Mouse (Mus musculus) spleen, embryonic (tissue): ENCODE results near the gene Slc35e1.

Experiments
- CTCF ChIA-PET: fragments of 350-600 bp; sonication (Branson Sonifier 250); formaldehyde crosslinking; loops from one replicate; lab custom pipeline; 2022; lab: Charles Lee

Slc35e1 gene

GRCm38 (mm10) chr8:72491680-72492621 is at the start of gene Slc35e1:
Gene Slc35e1 (minus strand): TSS chr8:72492614.
- CTCF ChIA-PET, result interaction anchor here (0.6 kb wide), 1 partner anchor 1664 kb away, joined by 5 read pairs; no protein-coding TSS in a partner anchor

- CTCF ChIA-PET, result no interaction called here
Observed at GRCm38 (mm10) chr8:72539234-72539633, 46.8 kb upstream of the Slc35e1 start.

- CTCF ChIA-PET, result no interaction called here
Observed at GRCm38 (mm10) chr8:72534888-72535287, 42.5 kb upstream of the Slc35e1 start.

- CTCF ChIA-PET, result interaction anchor here (0.6 kb wide), 1 partner anchor 88 kb away, joined by 12 read pairs; no protein-coding TSS in a partner anchor
Observed at GRCm38 (mm10) chr8:72532103-72532502, 39.7 kb upstream of the Slc35e1 start.

GRCm38 (mm10) chr8:72521888-72522287 is 29.5 kb upstream of the Slc35e1 start:
- CTCF ChIA-PET, result interaction anchor here (0.7 kb wide), 1 partner anchor 246 kb away, joined by 3 read pairs; no protein-coding TSS in a partner anchor

- CTCF ChIA-PET, result no interaction called here
Observed at GRCm38 (mm10) chr8:72517421-72517988, 25.1 kb upstream of the Slc35e1 start.

- CTCF ChIA-PET, result no interaction called here
Observed at GRCm38 (mm10) chr8:72513158-72513557, 20.7 kb upstream of the Slc35e1 start.

- CTCF ChIA-PET, result no interaction called here
Observed at GRCm38 (mm10) chr8:72512648-72513047, 20.2 kb upstream of the Slc35e1 start.

- CTCF ChIA-PET, result interaction anchor here (0.7 kb wide), 1 partner anchor 28 kb away, joined by 3 read pairs; no protein-coding TSS in a partner anchor
Observed at GRCm38 (mm10) chr8:72507505-72507904, 15.1 kb upstream of the Slc35e1 start.

GRCm38 (mm10) chr8:72504637-72505314 is 12.4 kb upstream of the Slc35e1 start:
- CTCF ChIA-PET, result interaction anchor here (0.5 kb wide), 1 partner anchor 34 kb away, joined by 5 read pairs; no protein-coding TSS in a partner anchor

GRCm38 (mm10) chr8:72504137-72504536 is 11.7 kb upstream of the Slc35e1 start:
- CTCF ChIA-PET, result no interaction called here

- CTCF ChIA-PET, result no interaction called here
Observed at GRCm38 (mm10) chr8:72500521-72500931, 8.1 kb upstream of the Slc35e1 start.

- CTCF ChIA-PET, result no interaction called here
Observed at GRCm38 (mm10) chr8:72499521-72500284, 7.3 kb upstream of the Slc35e1 start.

GRCm38 (mm10) chr8:72498527-72498926 is 6.1 kb upstream of the Slc35e1 start:
- CTCF ChIA-PET, result no interaction called here

GRCm38 (mm10) chr8:72497911-72498310 is 5.5 kb upstream of the Slc35e1 start:
- CTCF ChIA-PET, result no interaction called here

GRCm38 (mm10) chr8:72496217-72496616 is 3.8 kb upstream of the Slc35e1 start:
- CTCF ChIA-PET, result interaction anchor here (0.9 kb wide), 1 partner anchor 18 kb away, joined by 7 read pairs; no protein-coding TSS in a partner anchor

- CTCF ChIA-PET, result interaction anchor here (0.9 kb wide), 1 partner anchor 19 kb away, joined by 7 read pairs; no protein-coding TSS in a partner anchor
Observed at GRCm38 (mm10) chr8:72495411-72496111, 3.1 kb upstream of the Slc35e1 start.

- CTCF ChIA-PET, result no interaction called here
Observed at GRCm38 (mm10) chr8:72493381-72493780, 967 bp upstream of the Slc35e1 start.

- CTCF ChIA-PET, result no interaction called here
Observed at GRCm38 (mm10) chr8:72492622-72493081, 238 bp upstream of the Slc35e1 start.

- CTCF ChIA-PET, result no interaction called here
Observed at GRCm38 (mm10) chr8:72491017-72491416, 1.4 kb downstream of the Slc35e1 start.
